Mouse (Mus musculus): ENCODE measurements around the gene Gpx7.
"Not testable (repeated sequence)": the region's sequence is repeated elsewhere in the genome, so short reads cannot be mapped to it uniquely, and the experiment has no call there.

Gene Gpx7

GRCm38 (mm10) chr4:108388741-108389140 is 18.0 kb downstream of the Gpx7 start:
- DNase-seq, result no peak

DNA sequence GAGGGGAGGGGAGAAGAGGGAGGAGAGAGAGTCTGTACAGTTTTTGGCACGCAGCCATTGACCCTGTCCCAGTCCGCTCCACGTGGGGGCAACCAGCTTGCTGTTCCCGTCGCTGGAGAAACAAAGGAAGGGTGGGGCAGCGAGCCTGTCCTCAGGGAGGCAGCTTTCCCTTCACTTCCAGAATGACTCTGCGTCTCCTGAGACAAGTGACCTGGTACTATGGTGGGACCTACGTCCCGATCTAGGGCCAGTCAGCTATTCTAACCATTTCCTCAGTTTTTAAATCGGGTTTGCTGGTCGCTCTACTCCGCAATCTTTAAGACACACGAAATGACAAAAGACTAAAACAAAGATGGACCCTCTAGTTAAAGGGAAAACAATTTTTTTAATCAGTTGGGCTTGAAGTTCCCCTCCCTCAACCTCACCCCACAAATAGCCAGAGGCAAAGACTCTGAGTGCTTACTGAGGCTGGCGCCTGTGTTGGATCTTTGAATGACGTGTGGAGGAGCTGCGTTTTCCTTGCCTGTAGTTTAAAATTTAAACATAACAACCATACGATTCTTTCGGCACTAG is 19.0 kb downstream of the Gpx7 start:
- no peak for DNase-seq

DNA sequence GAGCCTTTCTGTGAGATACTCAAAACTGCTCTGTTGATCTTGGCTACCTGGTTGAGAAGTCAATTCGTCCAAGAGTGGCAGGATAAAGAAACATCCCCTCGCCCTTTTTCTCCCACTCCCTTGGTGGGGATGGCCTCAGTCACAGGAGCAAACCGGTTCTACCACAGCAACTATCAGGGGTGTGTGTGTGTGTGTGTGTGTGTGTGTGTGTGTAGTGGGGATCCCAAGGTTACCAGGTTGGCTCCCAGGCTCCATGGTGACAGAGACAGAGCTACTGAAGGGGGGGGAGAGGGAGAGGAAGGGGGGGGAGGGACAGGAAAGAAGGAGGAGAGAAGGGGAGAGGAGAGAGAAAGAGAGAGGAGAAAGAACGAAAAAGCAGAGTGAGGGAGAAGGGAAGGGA is 19.7 kb downstream of the Gpx7 start:
- DNase-seq, result no peak

- DNase-seq, result no peak
These were observed 20.7 kb downstream of the Gpx7 start for GRCm38 (mm10) chr4:108386087-108386486.

DNA sequence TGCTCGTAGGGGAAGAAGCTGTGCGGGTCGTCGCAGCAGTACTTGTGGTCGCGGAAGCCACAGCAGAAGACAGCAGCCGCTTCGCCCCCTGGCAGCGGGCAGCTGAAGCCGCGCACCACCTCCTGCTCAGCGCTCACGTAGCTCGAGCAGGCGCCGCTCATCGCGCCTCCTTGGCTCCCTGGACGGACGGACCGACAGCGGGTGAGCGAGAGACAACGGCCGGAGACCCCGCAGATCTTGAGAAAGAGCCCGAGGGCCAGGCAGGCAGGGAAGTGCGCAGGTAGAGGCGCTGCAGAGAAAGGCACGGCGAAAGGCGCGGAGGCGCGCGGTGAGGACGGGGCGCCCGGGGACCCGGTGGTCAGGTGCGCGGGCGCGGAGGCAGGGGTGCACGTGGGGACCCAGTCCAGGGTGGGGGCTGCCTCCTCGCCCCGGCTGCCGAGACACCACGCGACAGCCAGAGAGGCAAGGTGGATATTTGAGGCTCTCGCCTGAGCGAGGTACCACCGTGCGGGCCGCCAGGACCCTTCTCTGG is 23.5 kb downstream of the Gpx7 start, which contains the start of gene Shisal2a:
Gene Shisal2a, minus strand, starts transcription at position 167 of the 532 bp plus-strand sequence.
- peak; percentile 6 for DNase-seq

- DNase-seq, result no peak
These were observed 26.6 kb downstream of the Gpx7 start for GRCm38 (mm10) chr4:108380146-108380545.

DNA sequence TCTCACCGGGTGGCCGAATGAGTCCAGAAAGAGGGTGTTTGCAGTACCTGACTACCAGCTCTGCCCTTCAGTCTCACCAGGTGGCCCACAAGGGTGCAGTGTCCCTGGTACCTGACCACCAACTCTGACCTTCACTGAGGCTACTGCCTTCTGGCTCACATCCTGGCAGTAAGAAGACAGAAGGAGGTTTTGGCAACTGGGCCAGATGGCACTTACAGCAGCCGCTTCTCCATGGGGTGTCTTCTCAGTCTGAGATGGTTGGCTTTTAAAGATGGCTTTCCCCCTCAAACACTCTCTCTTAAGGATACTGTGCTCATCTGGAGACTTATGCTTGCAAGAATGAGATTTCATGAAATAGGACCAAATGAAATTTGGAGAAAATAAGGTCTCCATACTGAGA is 27.3 kb downstream of the Gpx7 start:
- no peak for DNase-seq

- no peak for DNase-seq
These were observed 34.6 kb downstream of the Gpx7 start for GRCm38 (mm10) chr4:108372166-108372565.

GRCm38 (mm10) chr4:108371421-108371820 is 35.3 kb downstream of the Gpx7 start:
- DNase-seq, result no peak

GRCm38 (mm10) chr4:108370409-108370808 is 36.4 kb downstream of the Gpx7 start:
- DNase-seq, result no peak

DNA sequence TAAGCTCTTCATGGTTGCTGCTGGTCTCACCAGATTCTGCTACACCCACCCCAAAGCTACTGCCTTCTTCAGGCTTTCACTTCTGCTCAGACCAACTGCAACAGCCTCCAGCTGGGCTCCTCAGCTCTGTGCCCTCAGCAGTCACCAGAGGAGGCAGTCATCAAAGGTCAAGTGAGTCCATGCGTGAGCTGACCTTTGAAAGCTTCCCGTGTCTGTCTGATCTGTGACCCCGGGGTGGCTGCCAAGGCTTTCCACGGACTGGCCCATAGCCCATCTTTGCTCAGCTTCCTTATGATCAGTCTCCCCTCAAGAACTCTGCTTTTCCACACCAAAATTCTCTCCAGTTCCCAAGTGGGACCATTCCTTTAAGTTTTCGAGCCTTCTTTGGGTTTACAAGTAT is 37.5 kb downstream of the Gpx7 start:
- DNase-seq, result no peak

GRCm38 (mm10) chr4:108364111-108364476 is 42.7 kb downstream of the Gpx7 start:
- DNase-seq, result no peak

GRCm38 (mm10) chr4:108363355-108364110 is 43.2 kb downstream of the Gpx7 start:
- DNase-seq, result no peak

GRCm38 (mm10) chr4:108362321-108363261 is 44.2 kb downstream of the Gpx7 start:
- no peak for DNase-seq

DNA sequence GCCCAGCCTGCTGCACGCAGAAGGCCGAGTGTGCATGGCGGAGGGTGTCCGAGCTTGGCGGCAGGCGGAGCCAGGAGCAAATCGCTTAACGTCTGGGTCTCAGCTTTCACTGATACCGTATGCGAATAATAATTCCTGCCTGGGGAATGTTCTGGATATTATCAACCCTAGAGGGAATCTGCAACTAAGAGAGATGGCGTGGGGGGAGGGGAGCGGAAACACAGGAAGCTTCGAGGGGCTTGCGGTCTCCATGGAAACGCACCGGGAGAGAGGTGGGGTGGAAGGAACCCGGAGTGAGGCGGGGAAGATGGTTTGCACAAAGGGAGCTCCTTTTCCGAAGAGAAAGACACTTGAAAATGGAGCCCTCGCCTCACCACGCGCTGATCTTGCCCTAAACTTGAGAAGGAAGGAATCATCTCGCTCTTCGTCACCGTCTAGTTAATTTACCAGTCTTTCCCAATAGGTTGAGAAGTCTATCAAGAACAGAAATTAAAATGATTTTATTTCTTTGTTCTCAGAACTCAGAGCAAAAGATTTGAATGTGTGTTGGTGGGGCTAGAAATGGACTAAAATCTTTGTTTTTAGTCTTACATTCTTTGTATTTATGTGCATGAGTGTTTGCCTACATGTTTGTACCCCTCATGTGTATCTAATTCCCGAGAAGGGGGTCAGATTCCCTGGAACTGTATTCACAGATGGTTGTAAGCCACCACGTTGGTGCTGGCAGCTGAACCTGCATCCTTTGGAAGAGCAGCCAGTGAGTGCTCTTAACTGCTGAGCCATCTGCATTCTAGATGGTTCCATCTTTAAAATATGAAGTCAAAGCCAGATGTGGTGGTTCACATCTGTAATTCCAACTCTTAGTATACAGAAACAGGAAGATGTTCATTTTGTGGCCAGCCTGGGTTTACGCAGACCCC is 46.4 kb downstream of the Gpx7 start:
- peak; percentile 43 for DNase-seq

DNA sequence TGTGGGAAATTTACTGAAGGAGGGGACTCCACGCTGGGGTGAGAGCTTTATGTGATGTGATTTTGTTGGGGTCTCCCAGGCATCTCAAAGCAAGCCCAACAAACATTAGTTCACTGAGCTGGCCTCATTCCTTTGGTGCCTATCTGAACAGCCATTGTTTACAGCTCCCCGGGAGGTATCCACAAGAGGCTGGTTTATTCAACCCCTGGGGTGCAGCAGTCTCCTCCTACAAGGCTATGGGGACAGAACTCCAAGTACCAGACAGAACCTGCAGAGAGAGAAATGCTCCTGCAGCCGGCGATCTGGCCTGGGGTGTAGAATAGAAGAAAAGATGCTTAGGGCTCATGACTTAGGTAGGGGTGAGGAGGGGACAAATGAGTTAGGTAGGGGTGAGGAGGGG is 48.3 kb downstream of the Gpx7 start:
- no peak for DNase-seq

DNA sequence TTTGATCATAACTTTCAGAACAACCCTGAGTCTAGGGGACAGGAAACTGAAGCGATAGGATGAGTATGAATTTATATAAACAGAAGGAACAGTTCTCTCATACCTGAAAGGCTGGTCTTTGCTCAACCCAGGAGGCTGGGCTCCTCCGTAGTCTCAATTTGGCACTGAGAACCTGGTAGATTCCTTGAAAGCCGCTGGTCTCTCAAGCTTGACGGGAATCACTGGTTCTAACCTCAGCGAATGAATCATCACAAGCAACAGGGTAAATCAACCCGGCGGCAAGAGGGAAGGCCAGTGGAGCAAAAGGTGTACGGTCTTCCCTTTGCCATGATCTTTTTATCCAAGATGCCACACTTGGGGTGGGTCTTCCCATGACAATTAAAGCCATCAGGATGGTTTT is 49.3 kb downstream of the Gpx7 start:
- DNase-seq, result no peak

DNA sequence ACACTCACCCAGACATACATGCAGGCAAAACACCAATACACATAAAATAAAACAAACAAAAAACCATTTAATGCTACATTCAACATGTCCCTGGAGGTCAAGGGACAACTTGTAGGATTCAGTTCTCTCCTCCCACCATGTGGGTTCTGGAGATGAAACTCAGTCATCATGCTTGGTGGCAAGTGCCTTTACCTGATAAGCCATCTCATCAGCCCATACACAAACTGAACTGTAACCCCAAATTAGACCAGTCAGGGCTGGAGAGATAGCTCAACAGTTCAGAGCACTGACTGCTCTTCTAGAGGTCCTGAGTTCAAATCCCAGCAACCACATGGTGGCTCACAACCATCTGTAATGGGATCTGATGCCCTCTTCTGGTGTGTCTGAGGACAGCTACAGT is 53.2 kb downstream of the Gpx7 start:
- DNase-seq, result not testable (repeated sequence)

- DNase-seq, result no peak
These were observed 55.9 kb downstream of the Gpx7 start for GRCm38 (mm10) chr4:108350819-108351218.
